Mouse (Mus musculus) forebrain, postnatal 0 days (tissue): Measurements from ENCODE around the gene Antxr1. TPM values are rescaled to one million over a fixed set of nuclear protein-coding genes. Genes with fewer than 3 reads are reported as not detected.

Source experiments
- ATAC-seq: fragments of 200-750 bp; cut with Nextera tagmentation; 2 replicates; pipeline ENCODE4 v1.8.0; 2017; ENCODE audit warnings: mild to moderate bottlenecking, moderate library complexity
- DNase-seq: peaks from one replicate; pipeline ENCODE4 v3.0.0-alpha.2; 2015
- H3K27ac ChIP-seq: fragments of 300-500 bp; sonication (generic); 2 replicates; pipeline ENCODE4 v1.5.1; 2014; ENCODE audit warnings: low read depth, mild to moderate bottlenecking, antibody characterized with exemption, low read length, moderate library complexity, mixed read lengths
- H3K27me3 ChIP-seq: fragments of 300-500 bp; sonication (generic); 2 replicates; pipeline ENCODE4 v1.6.1; 2014; ENCODE audit warnings: mild to moderate bottlenecking, low read length, mixed read lengths; ENCODE audit not compliant: insufficient read depth
- H3K36me3 ChIP-seq: fragments of 300-500 bp; sonication (generic); 2 replicates; pipeline ENCODE4 v1.6.1; 2014; ENCODE audit warnings: mild to moderate bottlenecking, moderate library complexity; ENCODE audit not compliant: insufficient read depth
- H3K4me1 ChIP-seq: fragments of 300-500 bp; sonication (generic); 2 replicates; pipeline ENCODE4 v1.6.1; 2014; ENCODE audit warnings: antibody characterized with exemption; ENCODE audit not compliant: insufficient read depth
- H3K4me2 ChIP-seq: fragments of 300-500 bp; sonication (generic); 2 replicates; pipeline ENCODE4 v1.6.1; 2014; ENCODE audit warnings: low read depth, mild to moderate bottlenecking, moderate library complexity
- H3K4me3 ChIP-seq: fragments of 300-500 bp; sonication (generic); 2 replicates; pipeline ENCODE4 v1.5.1; 2014; ENCODE audit warnings: low read depth, low read length, mixed read lengths
- H3K9ac ChIP-seq: fragments of 300-500 bp; sonication (generic); 2 replicates; pipeline ENCODE4 v1.6.1; 2014; ENCODE audit warnings: mild to moderate bottlenecking
- H3K9me3 ChIP-seq: fragments of 300-500 bp; sonication (generic); 2 replicates; pipeline ENCODE4 v1.6.1; 2016; ENCODE audit warnings: low read length
- CTCF ChIP-seq: sonication (generic); IDR thresholded peaks from 2 replicates; pipeline ENCODE4 v1.5.1; 2016; ENCODE audit warnings: antibody characterized with exemption, control low read depth, low read depth
- WGBS: fragments of 180-500 bp; shearing (Covaris S2); extraction: QIAGEN DNeasy Blood & Tissue Kit; methylation state at CpG from one replicate; pipeline ENCODE4 v1.1.7; 2014; 5-methylcytosine and 5-hydroxymethylcytosine counted together
- polyA plus RNA-seq: library from polyadenylated mRNA; unstranded; fragments of >200 nt; fragmentation: Nextera tagmentation; extraction: Ambion mirVana; gene quantifications from 2 replicates; pipeline ENCODE4 v1.2.1, GENCODE M21; 2015
- total RNA-seq: library from RNA; depleted of rRNA; stranded (reverse); fragments of >200 nt; gene quantifications from 2 replicates; pipeline ENCODE4 v1.2.3, GENCODE M21; 2014

The Antxr1 gene
- total and polyA plus RNA-seq, 2 experiments from 2014 or later: 1.8 to 13.2 TPM

DNA sequence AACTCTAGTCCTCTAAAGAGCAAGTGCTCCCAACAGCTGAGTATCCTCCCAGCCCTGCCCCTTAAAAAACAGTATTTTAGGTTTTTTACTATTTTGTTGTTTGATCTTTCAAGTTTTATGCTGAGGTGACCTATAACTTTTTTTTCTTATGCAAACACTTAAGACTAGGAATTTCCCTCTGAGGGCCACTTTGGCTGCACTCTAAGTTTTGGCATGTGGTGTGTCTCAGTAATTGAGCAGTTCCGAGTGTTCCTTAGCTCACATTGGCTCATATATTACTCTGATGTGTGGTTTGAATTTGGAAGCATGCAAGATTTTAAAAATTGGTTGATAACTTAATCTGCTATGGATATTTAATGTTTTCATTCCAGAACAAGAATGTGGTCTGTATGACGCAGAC lies 105.6 kb downstream of the Antxr1 start:
- Histone ChIP-seq H3K4me3 (no peak overlapping the region), H3K9ac (no peak overlapping the region), H3K27me3 (no peaks in the 10 kb centered on the region), H3K9me3 (no peaks in the 10 kb centered on the region), H3K27ac (no peak overlapping the region), H3K36me3 (no peaks in the 10 kb centered on the region), H3K4me2 (no peak overlapping the region), H3K4me1 (no peaks in the 10 kb centered on the region)
- no peak for TF ChIP-seq CTCF
- 95% methylated on average over 2 of the region's 2 CpGs for WGBS
- DNase-seq: no peak
- ATAC-seq: no peak

- Histone ChIP-seq H3K36me3 (no peaks in the 10 kb centered on the region), H3K9ac (no peak overlapping the region), H3K27ac (no peak overlapping the region), H3K4me1 (no peaks in the 10 kb centered on the region), H3K27me3 (no peaks in the 10 kb centered on the region), H3K9me3 (no peaks in the 10 kb centered on the region), H3K4me2 (no peak overlapping the region), H3K4me3 (no peak overlapping the region)
- ATAC-seq: no peak
- no peak for TF ChIP-seq CTCF
- 79% methylated on average over 10 of the region's 10 CpGs for WGBS
- DNase-seq: no peak
Observed at GRCm38 (mm10) chr6:87227940-87228339, 107.7 kb downstream of the Antxr1 start.

DNA sequence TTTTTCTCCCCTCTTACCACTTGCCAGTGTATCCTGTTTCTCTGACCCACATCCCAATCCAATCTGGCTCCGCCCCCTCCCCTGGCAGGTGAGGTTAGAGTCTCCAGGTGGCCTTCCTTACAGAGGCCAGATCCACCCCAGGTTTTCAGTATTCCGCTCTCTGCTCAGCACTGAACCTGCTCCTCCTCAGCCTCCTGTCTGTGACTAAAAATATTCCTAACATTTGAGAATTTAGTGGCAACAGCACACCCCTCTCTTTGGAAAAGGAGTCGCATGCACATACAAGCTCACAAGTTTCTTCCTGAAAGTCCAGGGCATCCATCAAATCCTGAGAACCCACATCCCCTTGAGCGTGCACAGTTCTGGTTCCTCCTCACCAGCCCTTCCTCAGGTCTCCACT lies 109.3 kb downstream of the Antxr1 start:
- Histone ChIP-seq H3K27ac (no peak overlapping the region), H3K9me3 (no peaks in the 10 kb centered on the region), H3K27me3 (no peaks in the 10 kb centered on the region), H3K4me2 (no peak overlapping the region), H3K4me1 (no peaks in the 10 kb centered on the region), H3K36me3 (no peaks in the 10 kb centered on the region), H3K4me3 (no peak overlapping the region), H3K9ac (no peak overlapping the region)
- no peak for TF ChIP-seq CTCF
- ATAC-seq: no peak
- no peak for DNase-seq
- 85% methylated on average over 4 of the region's 4 CpGs for WGBS

GRCm38 (mm10) chr6:87225286-87225685 lies 110.3 kb downstream of the Antxr1 start:
- H3K27me3 ChIP-seq: no peaks in the 10 kb centered on the region
- DNase-seq (no peak), ATAC-seq (no peak)
- H3K9me3 ChIP-seq: no peaks in the 10 kb centered on the region
- H3K4me1 ChIP-seq: no peaks in the 10 kb centered on the region
- H3K9ac ChIP-seq: no peak overlapping the region
- WGBS: 100% methylated on average over 1 of the region's 1 CpGs
- no peak overlapping the region for H3K27ac ChIP-seq
- H3K4me3 ChIP-seq: no peak overlapping the region
- no peaks in the 10 kb centered on the region for H3K36me3 ChIP-seq
- H3K4me2 ChIP-seq: no peak overlapping the region
- no peak for TF ChIP-seq CTCF

- H3K27ac ChIP-seq: no peak overlapping the region
- ATAC-seq (no peak), DNase-seq (no peak)
- WGBS: 49% methylated on average over 10 of the region's 10 CpGs
- TF ChIP-seq CTCF: no peak
- no peaks in the 10 kb centered on the region for H3K4me1 ChIP-seq
- no peaks in the 10 kb centered on the region for H3K27me3 ChIP-seq
- no peak overlapping the region for H3K4me2 ChIP-seq
- H3K9me3 ChIP-seq: no peaks in the 10 kb centered on the region
- H3K4me3 ChIP-seq: no peak overlapping the region
- no peaks in the 10 kb centered on the region for H3K36me3 ChIP-seq
- H3K9ac ChIP-seq: no peak overlapping the region
Observed at GRCm38 (mm10) chr6:87222854-87223631, 112.6 kb downstream of the Antxr1 start.

- Histone ChIP-seq H3K9me3 (no peaks in the 10 kb centered on the region), H3K27ac (no peak overlapping the region), H3K4me2 (no peak overlapping the region), H3K36me3 (no peaks in the 10 kb centered on the region), H3K9ac (no peak overlapping the region), H3K4me3 (no peak overlapping the region), H3K27me3 (no peaks in the 10 kb centered on the region), H3K4me1 (no peaks in the 10 kb centered on the region)
- ATAC-seq (no peak), DNase-seq (no peak)
- TF ChIP-seq CTCF: no peak
- 85% methylated on average over 13 of the region's 13 CpGs for WGBS
Observed at GRCm38 (mm10) chr6:87219061-87219992, 116.3 kb downstream of the Antxr1 start.

DNA sequence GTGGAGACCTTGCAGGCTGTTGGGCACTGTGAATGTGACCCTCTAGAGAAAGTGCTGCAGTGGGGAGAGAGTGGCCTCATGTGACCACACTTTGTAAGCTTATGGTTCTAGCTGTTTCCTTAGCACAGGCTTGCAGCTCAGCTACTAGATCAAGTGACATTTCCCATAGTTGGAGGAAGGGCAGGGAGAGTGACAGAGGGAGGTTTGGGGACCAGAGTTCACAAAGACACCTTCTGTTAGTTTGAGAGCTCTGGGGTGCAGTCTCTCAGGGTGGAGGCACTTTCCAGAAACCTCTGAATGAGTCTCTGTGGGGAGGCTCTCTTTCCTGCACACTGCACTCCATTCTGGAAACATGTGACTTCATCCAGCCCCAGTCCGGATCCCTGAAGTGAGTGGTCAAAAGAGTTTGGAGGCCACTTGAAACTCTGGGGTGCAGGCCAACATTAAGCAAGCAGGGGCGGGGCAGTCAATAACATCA lies 119.5 kb downstream of the Antxr1 start:
- WGBS: 53% methylated on average over 2 of the region's 2 CpGs
- no peak overlapping the region for H3K4me2 ChIP-seq
- H3K9me3 ChIP-seq: no peaks in the 10 kb centered on the region
- no peaks in the 10 kb centered on the region for H3K27me3 ChIP-seq
- H3K9ac ChIP-seq: no peak overlapping the region
- H3K4me1 ChIP-seq: no peaks in the 10 kb centered on the region
- ATAC-seq: peak; percentile 58
- H3K27ac ChIP-seq: no peak overlapping the region
- no peaks in the 10 kb centered on the region for H3K36me3 ChIP-seq
- TF ChIP-seq CTCF: no peak
- H3K4me3 ChIP-seq: no peak overlapping the region
- DNase-seq: no peak
